In the genomic region with DNA sequence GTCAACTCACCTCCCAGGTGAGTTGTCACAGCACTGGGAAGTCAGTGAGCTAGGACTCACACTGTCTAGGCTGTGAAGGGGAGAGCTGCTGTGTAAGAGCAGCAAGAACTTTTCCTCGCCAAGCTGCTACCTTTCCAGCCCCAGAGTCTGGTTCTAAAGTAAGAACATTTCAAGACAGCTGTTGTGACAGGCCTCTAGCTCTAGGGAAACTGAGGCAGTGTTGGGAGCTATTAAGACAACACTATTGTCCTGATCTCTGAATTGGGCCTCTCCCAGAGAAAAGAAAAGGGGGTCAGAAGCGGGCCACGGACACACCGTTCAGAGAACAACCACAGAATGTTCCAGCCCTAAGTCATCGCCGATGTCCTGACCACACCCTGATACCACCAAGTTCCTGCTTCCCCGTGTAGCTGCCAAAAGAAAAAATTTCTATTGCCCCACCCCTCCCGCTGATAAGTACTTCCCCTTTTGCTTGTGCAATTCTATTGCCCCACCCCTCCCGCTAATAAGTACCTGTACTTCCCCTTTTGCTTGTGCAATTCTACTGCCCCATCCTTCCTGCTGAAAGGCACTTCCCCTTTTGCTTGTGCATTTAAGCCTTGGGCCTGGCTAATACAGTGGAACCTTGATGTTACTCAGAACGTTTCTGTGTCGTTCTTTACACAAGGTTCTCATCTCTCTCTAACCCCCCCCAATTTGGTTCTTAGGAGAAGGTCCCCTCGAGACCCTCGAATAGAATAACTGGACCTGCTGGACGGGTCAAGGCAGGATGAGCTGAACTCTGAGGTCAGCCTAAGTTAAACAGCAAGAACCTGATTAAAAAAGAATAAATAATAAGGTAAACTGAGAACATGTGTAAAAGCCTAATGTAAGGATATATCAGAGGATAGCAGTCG, we compare ENCODE assay signal across 19 mouse cellular contexts. TPM values are rescaled to one million over a fixed set of nuclear protein-coding genes. Genes with fewer than 3 reads are reported as not detected.
"Had no signal": no experiment of that assay in that cellular context is flagged by ENCODE, and none has a peak within 500 bp of the region (broad histone marks: within the 10 kb centered on the region; RNA-seq: fewer than 3 reads in every experiment).

No protein-coding gene starts in this region.

RNA-seq across cellular contexts. Expression of a gene that starts 51.2 kb away (rescaled TPM):
- total RNA-seq: layer of hippocampus, adult 18-20 months; layer of hippocampus, postnatal 36 days; left cerebral cortex, adult 8-10 months; left cerebral cortex, postnatal 25 days; megakaryocyte-erythroid progenitor cell, adult 5-6 weeks had no signal
- polyA plus RNA-seq: kidney, postnatal 0 days; limb, embryonic 11.5 days; limb, embryonic 15.5 days; liver, embryonic 14.5 days; lung, embryonic 16.5 days; macrophage; midbrain, embryonic 12.5 days; midbrain, embryonic 16.5 days; neural tube, embryonic 11.5 days; neural tube, embryonic 15.5 days; small intestine, adult 2 months; stomach, embryonic 15.5 days; testis, adult 2 months; thymus, postnatal 0 days had no signal
